Mouse (Mus musculus) heart, postnatal 0 days (tissue): ENCODE data around the gene Gm20931. TPM values are rescaled to one million over a fixed set of nuclear protein-coding genes. Genes with fewer than 3 reads are reported as not detected.
"Not testable (repeated sequence)": the region's sequence is repeated elsewhere in the genome, so short reads cannot be mapped to it uniquely, and the experiment has no call there.

Experiments
- ATAC-seq: fragments of 200-750 bp; cut with Nextera tagmentation; 2 replicates; pipeline ENCODE4 v1.8.0; 2017; ENCODE audit warnings: low read depth, moderate number of reproducible peaks, moderate library complexity; ENCODE audit not compliant: insufficient read depth
- DNase-seq: peaks from one replicate; pipeline ENCODE4 v3.0.0-alpha.2; 2016; ENCODE audit warnings: low spot score
- H3K27ac ChIP-seq: fragments of 300-500 bp; sonication (generic); 2 replicates; pipeline ENCODE4 v1.5.1; 2014; ENCODE audit warnings: low read depth, mild to moderate bottlenecking
- H3K27me3 ChIP-seq: fragments of 300-500 bp; sonication (generic); 2 replicates; pipeline ENCODE4 v1.6.1; 2014; ENCODE audit warnings: low read length, mixed read lengths; ENCODE audit not compliant: control insufficient read depth, insufficient read depth
- H3K36me3 ChIP-seq: fragments of 300-500 bp; sonication (generic); replicated peaks from 2 replicates; pipeline ENCODE4 v1.6.1; 2014; ENCODE audit warnings: low read length, mixed read lengths; ENCODE audit not compliant: control insufficient read depth, insufficient read depth
- H3K4me1 ChIP-seq: fragments of 300-500 bp; sonication (generic); 2 replicates; pipeline ENCODE4 v1.6.1; 2014; ENCODE audit warnings: antibody characterized with exemption; ENCODE audit not compliant: control insufficient read depth, insufficient read depth
- H3K4me2 ChIP-seq: fragments of 300-500 bp; sonication (generic); 2 replicates; pipeline ENCODE4 v1.6.1; 2014; ENCODE audit warnings: low read depth, mild to moderate bottlenecking, low read length, moderate library complexity
- H3K4me3 ChIP-seq: fragments of 300-500 bp; sonication (generic); 2 replicates; pipeline ENCODE4 v1.5.1; 2014; ENCODE audit warnings: low read depth, low read length
- H3K9ac ChIP-seq: fragments of 300-500 bp; sonication (generic); replicated peaks from 2 replicates; pipeline ENCODE4 v1.6.1; 2014; ENCODE audit warnings: low read depth, low read length, mixed read lengths
- H3K9me3 ChIP-seq: fragments of 300-500 bp; sonication (generic); replicated peaks from 2 replicates; pipeline ENCODE4 v1.6.1; 2016; ENCODE audit warnings: low read length; ENCODE audit not compliant: control insufficient read depth
- WGBS: fragments of 180-500 bp; shearing (Covaris S2); extraction: QIAGEN DNeasy Blood & Tissue Kit; methylation state at CpG from one replicate; pipeline ENCODE4 v1.1.7; 2014; 5-methylcytosine and 5-hydroxymethylcytosine counted together
- polyA plus RNA-seq: library from polyadenylated mRNA; unstranded; fragments of >200 nt; fragmentation: Nextera tagmentation; extraction: Ambion mirVana; gene quantifications from 2 replicates; pipeline ENCODE4 v1.2.1, GENCODE M21; 2015
- total RNA-seq: library from RNA; depleted of rRNA; stranded (reverse); fragments of >200 nt; gene quantifications from 2 replicates; pipeline ENCODE4 v1.2.3, GENCODE M21; 2014; ENCODE audit warnings: low replicate concordance; rRNA removed

Gene Gm20931
- total RNA-seq (not detected in 2 replicates), polyA plus RNA-seq (not detected in 2 replicates)

DNA sequence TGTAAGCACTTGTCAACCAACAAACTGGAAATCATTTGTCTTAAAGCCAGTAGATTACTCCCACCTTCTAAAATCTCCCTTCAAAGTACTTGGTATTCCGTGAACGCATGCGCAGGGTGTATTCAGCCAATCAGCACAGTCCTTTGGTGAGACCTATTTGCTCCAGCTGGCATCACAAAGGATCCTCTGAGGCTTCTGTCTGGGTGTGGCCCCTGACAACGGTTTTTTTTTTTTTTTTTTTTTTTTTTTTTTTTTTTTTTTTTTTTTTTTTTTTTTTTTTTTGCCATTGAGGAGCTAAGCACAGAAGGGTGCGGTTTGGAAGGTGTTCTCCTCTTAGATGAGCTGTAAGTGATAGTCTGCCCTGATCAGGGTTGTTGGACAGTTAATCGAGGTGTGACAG is at the start of gene Gm20931:
TSS of gene Gm20931 (plus strand) at position 301 of the 400 bp plus-strand sequence.
- ATAC-seq, H3K9me3 ChIP-seq, H3K4me3 ChIP-seq, H3K9ac ChIP-seq, H3K27ac ChIP-seq, DNase-seq, H3K36me3 ChIP-seq, H3K4me2 ChIP-seq, H3K27me3 ChIP-seq, H3K4me1 ChIP-seq: not testable (repeated sequence)
- WGBS = no CpG with 5 or more reads among the region's 6 CpGs
